Mouse (Mus musculus) colon, adult 2 months (tissue): ENCODE results near the gene Vmn1r169. TPM values are rescaled to one million over a fixed set of nuclear protein-coding genes. Genes with fewer than 3 reads are reported as not detected.

Experiments used
- polyA plus RNA-seq: library from polyadenylated mRNA; depleted of rRNA; stranded (reverse); fragments of >200 nt; gene quantifications from 2 replicates; pipeline ENCODE4 v1.2.3, GENCODE M21; 2012; rRNA removed

Vmn1r169 gene
- polyA plus RNA-seq: not detected in 2 replicates

DNA sequence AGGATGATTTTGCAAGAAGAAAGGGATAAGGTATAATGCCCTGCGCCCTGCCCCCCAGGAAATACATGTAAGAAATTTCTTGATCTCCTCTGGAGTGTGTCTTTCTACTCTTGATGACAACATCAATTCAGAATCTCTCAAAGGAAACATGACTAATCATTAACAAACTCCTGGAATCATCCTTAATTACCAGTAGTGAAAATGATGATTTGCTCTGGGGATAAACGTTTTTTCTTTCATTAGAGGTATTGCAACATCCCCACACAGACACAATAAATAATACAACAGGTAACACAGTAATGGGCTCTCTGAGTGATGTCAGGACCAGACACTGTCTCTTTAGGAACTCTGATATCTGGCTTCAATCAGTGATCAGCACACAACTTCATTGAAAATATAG is at the start of gene Vmn1r169:
TSS of gene Vmn1r169 (plus strand) at position 301 of the 400 bp plus-strand sequence.

DNA sequence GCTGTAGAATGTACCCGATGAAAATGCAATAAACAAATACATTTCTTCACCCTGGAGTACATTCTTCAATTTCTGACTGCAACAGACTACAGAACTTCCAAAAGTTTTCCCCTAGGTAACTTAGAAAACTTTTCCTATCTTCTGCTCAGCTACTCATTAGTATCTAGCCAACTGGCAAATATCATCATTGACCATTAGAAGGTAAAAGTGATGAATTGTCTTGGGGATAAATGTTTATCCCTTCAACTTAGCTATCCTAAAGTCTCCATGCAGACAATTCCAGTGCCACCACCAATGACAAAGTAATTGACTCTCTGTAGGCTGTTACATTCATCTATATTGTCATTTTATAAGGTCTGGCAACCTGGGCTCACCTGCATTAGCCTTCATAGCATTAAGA is 35.9 kb upstream of the Vmn1r169 start, which contains the start of gene Vmn1r168:
TSS of gene Vmn1r168 (plus strand) at position 301 of the 400 bp plus-strand sequence.

DNA sequence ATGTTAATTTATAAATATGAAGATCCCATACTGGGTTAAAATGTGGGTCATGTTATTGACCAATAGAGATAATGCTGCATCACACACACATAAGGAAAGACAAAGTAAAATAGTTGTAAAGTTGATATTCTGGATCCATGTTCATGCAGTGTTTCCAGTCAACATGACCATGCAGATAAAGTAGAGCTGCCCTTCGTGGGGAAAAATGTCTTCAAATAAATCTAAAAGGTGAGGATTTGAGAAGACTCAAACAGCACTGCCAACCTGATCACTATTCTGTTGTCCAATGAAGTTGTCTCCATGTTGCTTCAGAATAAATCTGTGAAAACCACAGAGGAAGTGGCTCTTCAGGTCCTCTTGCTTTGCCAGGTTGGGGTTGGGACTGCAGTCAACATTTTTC is 30.5 kb downstream of the Vmn1r169 start, which contains the start of gene Vmn1r170:
TSS of gene Vmn1r170 (plus strand) at position 301 of the 400 bp plus-strand sequence.

Other genes with a start within 250 kb of the Vmn1r169 start
- not detected in 2 replicates for gene Nlrp5, start 189.6 kb upstream of the Vmn1r169 start, polyA plus RNA-seq
- not detected in 2 replicates for gene Vmn1r167, start 68.3 kb upstream of the Vmn1r169 start, polyA plus RNA-seq
- not detected in 2 replicates for gene Vmn1r168, start 35.8 kb upstream of the Vmn1r169 start, polyA plus RNA-seq
- not detected in 2 replicates for gene Vmn1r170, start 30.6 kb downstream of the Vmn1r169 start, polyA plus RNA-seq
- gene Vmn1r171, start 55.2 kb downstream of the Vmn1r169 start, polyA plus RNA-seq: not detected in 2 replicates
- gene Vmn1r172, start 82.8 kb downstream of the Vmn1r169 start, polyA plus RNA-seq: not detected in 2 replicates
- gene Vmn1r173, start 125.2 kb downstream of the Vmn1r169 start, polyA plus RNA-seq: not detected in 2 replicates
- gene Vmn1r174, start 176.7 kb downstream of the Vmn1r169 start, polyA plus RNA-seq: not detected in 2 replicates
- not detected in 2 replicates for gene Vmn1r175, start 235.1 kb downstream of the Vmn1r169 start, polyA plus RNA-seq